Mouse (Mus musculus): ENCODE measurements around the gene Arl8b.

DNA sequence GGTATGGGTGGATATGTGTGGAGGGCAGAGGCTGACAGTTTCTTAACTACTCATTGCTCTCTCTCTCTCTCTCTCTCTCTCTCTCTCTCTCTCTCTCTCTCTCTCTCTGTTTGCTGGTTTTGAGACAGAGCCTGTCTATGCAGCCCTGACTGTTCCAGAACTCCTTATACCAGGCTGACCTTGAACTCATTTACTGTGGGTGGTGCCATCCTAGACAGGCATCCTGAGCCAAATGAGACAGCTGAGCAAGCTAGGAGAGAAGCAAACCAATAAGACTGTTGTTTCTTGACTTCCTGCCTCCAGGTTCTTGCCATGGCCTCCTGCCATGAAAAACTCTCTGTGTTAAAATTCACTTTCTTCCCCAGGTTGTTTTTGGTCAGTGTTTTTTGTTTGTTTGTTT, 6.6 kb upstream of the Arl8b start:
- no peak for TF ChIP-seq CTCF (IDR thresholded peaks at IDR 0.05; ENCODE audit: extremely low read depth, insufficient read depth, insufficient read length, insufficient replicate concordance)
- no peak for TF ChIP-seq POLR2A (IDR thresholded peaks at IDR 0.05; ENCODE audit: low read depth, low read length)
